ENCODE assay signal across 11 mouse cellular contexts in genomic region chr3:95700233-95700681, GRCm38 (mm10). TPM values are rescaled to one million over a fixed set of nuclear protein-coding genes. Genes with fewer than 3 reads are reported as not detected.
DNase-seq lines count a peak whose midpoint lies in the region; ATAC-seq and TF ChIP-seq lines count a peak whose summit lies in the region.
"Had no signal": no experiment of that assay in that cellular context is flagged by ENCODE, and none has a peak within 500 bp of the region (broad histone marks: within the 10 kb centered on the region; RNA-seq: fewer than 3 reads in every experiment).

No protein-coding gene starts in this region.

- H3K4me2 ChIP-seq in heart, embryonic 11.5 days, result no peak overlapping the region
- no peak overlapping the region for H3K4me2 ChIP-seq in midbrain, postnatal 0 days (ENCODE audit: low read depth, low read length, poor library complexity, severe bottlenecking)
- H3K4me2 ChIP-seq in midbrain, embryonic 13.5 days (replicated peaks), result no peak overlapping the region
- H3K4me2 ChIP-seq: limb, embryonic 12.5 days had no signal

- no peak overlapping the region for H3K4me3 ChIP-seq in heart, embryonic 11.5 days (ENCODE audit: low read depth, low read length)
- H3K4me3 ChIP-seq in midbrain, postnatal 0 days (ENCODE audit: low read depth, low read length), result no peak overlapping the region
- H3K4me3 ChIP-seq in midbrain, embryonic 13.5 days (replicated peaks), result no peak overlapping the region
- H3K4me3 ChIP-seq: limb, embryonic 12.5 days had no signal

- TF ChIP-seq CTCF in midbrain, postnatal 0 days (IDR thresholded peaks at IDR 0.05), result no peak

- no peak overlapping the region for H3K27ac ChIP-seq in heart, embryonic 11.5 days (ENCODE audit: low read depth, low read length)
- H3K27ac ChIP-seq in midbrain, postnatal 0 days (ENCODE audit: low read depth, low read length), result no peak overlapping the region
- H3K27ac ChIP-seq in midbrain, embryonic 13.5 days, result no peak overlapping the region

- 61% methylated on average over 6 of the region's 6 CpGs for WGBS in heart, embryonic 11.5 days (ENCODE audit: insufficient replicate concordance)
- 66% methylated on average over 6 of the region's 6 CpGs for WGBS in midbrain, postnatal 0 days
- 69% methylated on average over 6 of the region's 6 CpGs for WGBS in midbrain, embryonic 13.5 days

- no peak for ATAC-seq in heart, embryonic 11.5 days (replicated peaks; ENCODE audit: insufficient number of reproducible peaks, low FRiP score, low TSS enrichment)
- ATAC-seq in midbrain, postnatal 0 days (ENCODE audit: low FRiP score), result 0 out of 2 replicates have a peak, but pooled peaks have one; percentile 16
- ATAC-seq in midbrain, embryonic 13.5 days, result no peak
- ATAC-seq: inflammation-experienced regulatory T-cells, adult 6 months had no signal

- H3K36me3 ChIP-seq in heart, embryonic 11.5 days (ENCODE audit: control insufficient read depth, insufficient read depth, low read length), result no peaks in the 10 kb centered on the region
- no peaks in the 10 kb centered on the region for H3K36me3 ChIP-seq in midbrain, postnatal 0 days (ENCODE audit: insufficient read depth, low read length)
- no peaks in the 10 kb centered on the region for H3K36me3 ChIP-seq in midbrain, embryonic 13.5 days
- H3K36me3 ChIP-seq: limb, embryonic 12.5 days had no signal

- no peak for DNase-seq in heart, adult 8-10 months (ENCODE audit: low spot score)
- peak; percentile 26 for DNase-seq in midbrain, postnatal 0 days (ENCODE audit: low spot score)
- peak; percentile 64 for DNase-seq in gastrocnemius, postnatal 14 days
- DNase-seq in ovary, postnatal 36 days (ENCODE audit: low spot score), result no peak
- no peak for DNase-seq in left cerebral cortex, adult 18-20 months (ENCODE audit: low spot score in 2 of 2)
- DNase-seq in urinary bladder, postnatal 25 days (ENCODE audit: low spot score), result no peak
- DNase-seq: spleen, adult 18-20 months had no signal

- intact Hi-C loops in gastrocnemius, postnatal 14 days (cut with DNase I; ENCODE audit: low total_unique reads), result loop anchor here (10.0 kb wide), 1 partner anchor 175 kb away; the partner anchor contains the start of gene Ctss

- peak overlapping the region; percentile 39; the same call in 1 of the 2 replicates for H3K9ac ChIP-seq in heart, embryonic 11.5 days (ENCODE audit: low read depth, low read length)
- H3K9ac ChIP-seq in midbrain, postnatal 0 days (replicated peaks; ENCODE audit: low read length, poor library complexity, severe bottlenecking), result no peak overlapping the region
- H3K9ac ChIP-seq in midbrain, embryonic 13.5 days (replicated peaks), result no peak overlapping the region
- H3K9ac ChIP-seq: limb, embryonic 12.5 days had no signal

- no peaks in the 10 kb centered on the region for H3K27me3 ChIP-seq in heart, embryonic 11.5 days (ENCODE audit: control insufficient read depth, insufficient read depth, low read length)
- H3K27me3 ChIP-seq in midbrain, postnatal 0 days (ENCODE audit: insufficient read depth, low read length), result no peaks in the 10 kb centered on the region
- no peaks in the 10 kb centered on the region for H3K27me3 ChIP-seq in midbrain, embryonic 13.5 days
- H3K27me3 ChIP-seq: limb, embryonic 12.5 days had no signal

- H3K9me3 ChIP-seq in heart, embryonic 11.5 days (replicated peaks; ENCODE audit: control insufficient read depth, low read length), result no peaks in the 10 kb centered on the region
- H3K9me3 ChIP-seq in midbrain, postnatal 0 days (ENCODE audit: low read length), result no peaks in the 10 kb centered on the region
- no peaks in the 10 kb centered on the region for H3K9me3 ChIP-seq in midbrain, embryonic 13.5 days
- H3K9me3 ChIP-seq: limb, embryonic 12.5 days had no signal

- peaks cover 33% of the 10 kb centered on the region for H3K4me1 ChIP-seq in heart, embryonic 11.5 days (ENCODE audit: control insufficient read depth, insufficient read depth, low read length)
- H3K4me1 ChIP-seq in midbrain, postnatal 0 days (ENCODE audit: insufficient read depth, low read length), result peaks cover 4% of the 10 kb centered on the region; the same call in 1 of the 2 replicates
- peaks cover 30% of the 10 kb centered on the region for H3K4me1 ChIP-seq in midbrain, embryonic 13.5 days (replicated peaks)

RNA-seq across cellular contexts. Expression of gene Adamtsl4, which starts 12.5 kb away (rescaled TPM):
- 3.5 and 5.1 TPM in 2 replicates for polyA plus RNA-seq in heart, embryonic 11.5 days (2014; fragmentation: Nextera tagmentation; extraction: Ambion mirVana)
- 10 to 100 TPM; 35.5 to 60.3 (median 45.4) TPM for total RNA-seq in heart, adult 8-10 months (2022)
- total RNA-seq in midbrain, postnatal 0 days (2014; rRNA removed), result 1.3 and 1.4 TPM in 2 replicates
- polyA plus RNA-seq in midbrain, postnatal 0 days (2015; fragmentation: Nextera tagmentation; extraction: Ambion mirVana), result 1.0 and 1.4 TPM in 2 replicates
- polyA plus RNA-seq in midbrain, embryonic 13.5 days (2015; fragmentation: Nextera tagmentation; extraction: Ambion mirVana), result 0.68 and 1.9 TPM in 2 replicates
- 10 to 100 TPM; 27.1 to 50.8 TPM for total RNA-seq in gastrocnemius, postnatal 14 days (2021)
- total RNA-seq in left cerebral cortex, adult 18-20 months (2021), result 1 to 10 TPM; 4.4 to 8.2 TPM

RNA-seq across cellular contexts. Expression of gene Ecm1, which starts 39.1 kb away (rescaled TPM):
- 85.0 and 86.7 TPM in 2 replicates for polyA plus RNA-seq in heart, embryonic 11.5 days (2014; fragmentation: Nextera tagmentation; extraction: Ambion mirVana)
- 10 to 100 TPM; 36.6 to 76.5 (median 42.3) TPM for total RNA-seq in heart, adult 8-10 months (2022)
- 6.2 and 9.9 TPM in 2 replicates for total RNA-seq in midbrain, postnatal 0 days (2014; rRNA removed)
- 9.7 and 10.8 TPM in 2 replicates for polyA plus RNA-seq in midbrain, postnatal 0 days (2015; fragmentation: Nextera tagmentation; extraction: Ambion mirVana)
- polyA plus RNA-seq in midbrain, embryonic 13.5 days (2015; fragmentation: Nextera tagmentation; extraction: Ambion mirVana), result 11.3 and 11.8 TPM in 2 replicates
- total RNA-seq in gastrocnemius, postnatal 14 days (2021), result 10 to 100 TPM; 16.7 to 18.5 TPM
- total RNA-seq in left cerebral cortex, adult 18-20 months (2021), result 10 to 100 TPM; 11.2 to 14.2 TPM

RNA-seq across cellular contexts. Expression of gene Mcl1, which starts 41.7 kb away (rescaled TPM):
- polyA plus RNA-seq in heart, embryonic 11.5 days (2014; fragmentation: Nextera tagmentation; extraction: Ambion mirVana), result 46.3 and 49.8 TPM in 2 replicates
- total RNA-seq in heart, adult 8-10 months (2022), result 100 to 1,000 TPM; 123 to 159 (median 134) TPM
- total RNA-seq in midbrain, postnatal 0 days (2014; rRNA removed), result 105 and 136 TPM in 2 replicates
- polyA plus RNA-seq in midbrain, postnatal 0 days (2015; fragmentation: Nextera tagmentation; extraction: Ambion mirVana), result 35.8 and 42.8 TPM in 2 replicates
- 46.9 and 56.3 TPM in 2 replicates for polyA plus RNA-seq in midbrain, embryonic 13.5 days (2015; fragmentation: Nextera tagmentation; extraction: Ambion mirVana)
- 100 to 1,000 TPM in 1 of 2 experiments, 10 to 100 TPM in 1; 98.8 to 124 TPM for total RNA-seq in gastrocnemius, postnatal 14 days (2021)
- total RNA-seq in left cerebral cortex, adult 18-20 months (2021), result 10 to 100 TPM; 59.7 to 64.1 TPM

RNA-seq across cellular contexts. Expression of gene Tars2, which starts 59.7 kb away (rescaled TPM):
- polyA plus RNA-seq in heart, embryonic 11.5 days (2014; fragmentation: Nextera tagmentation; extraction: Ambion mirVana), result 42.2 and 46.1 TPM in 2 replicates
- total RNA-seq in heart, adult 8-10 months (2022), result 10 to 100 TPM; 48.1 to 51.8 (median 49.0) TPM
- 34.7 and 39.8 TPM in 2 replicates for total RNA-seq in midbrain, postnatal 0 days (2014; rRNA removed)
- 40.8 and 45.0 TPM in 2 replicates for polyA plus RNA-seq in midbrain, postnatal 0 days (2015; fragmentation: Nextera tagmentation; extraction: Ambion mirVana)
- polyA plus RNA-seq in midbrain, embryonic 13.5 days (2015; fragmentation: Nextera tagmentation; extraction: Ambion mirVana), result 44.7 and 45.5 TPM in 2 replicates
- 10 to 100 TPM; 29.0 to 29.6 TPM for total RNA-seq in gastrocnemius, postnatal 14 days (2021)
- total RNA-seq in left cerebral cortex, adult 18-20 months (2021), result 10 to 100 TPM; 37.1 to 39.4 TPM

Comparison
In these comparisons a context has a peak if more than half of its experiments do, and no peak if none do; other contexts are left out.
1. DNase-seq: peak in midbrain, postnatal 0 days (single experiment) and gastrocnemius, postnatal 14 days (single experiment); none in heart, adult 8-10 months (single experiment), ovary, postnatal 36 days (single experiment), left cerebral cortex, adult 18-20 months (0 of 2) and urinary bladder, postnatal 25 days (single experiment).